Mouse (Mus musculus) hindbrain, postnatal 0 days (tissue): ENCODE measurements at regions not wholly inside any gene's neighbourhood (a gene's known extent, or its start where the extent isn't known, plus 50 kb on each side); places are given as distances from the start of the nearest gene placed in this dataset.

Experiments
- ATAC-seq: fragments of 200-750 bp; cut with Nextera tagmentation; 2 replicates; pipeline ENCODE4 v1.8.0; 2017; ENCODE audit warnings: mild to moderate bottlenecking, moderate TSS enrichment, moderate library complexity
- DNase-seq: peaks from one replicate; pipeline ENCODE4 v3.0.0-alpha.2; 2015; ENCODE audit warnings: low spot score
- H3K27ac ChIP-seq: fragments of 300-500 bp; sonication (generic); 2 replicates; pipeline ENCODE4 v1.5.1; 2014; ENCODE audit warnings: mild to moderate bottlenecking
- H3K27me3 ChIP-seq: fragments of 300-500 bp; sonication (generic); 2 replicates; pipeline ENCODE4 v1.6.1; 2014; ENCODE audit warnings: low read length, mixed read lengths; ENCODE audit not compliant: insufficient read depth
- H3K36me3 ChIP-seq: fragments of 300-500 bp; sonication (generic); 2 replicates; pipeline ENCODE4 v1.6.1; 2014; ENCODE audit warnings: low read length, mixed read lengths; ENCODE audit not compliant: insufficient read depth
- H3K4me1 ChIP-seq: fragments of 300-500 bp; sonication (generic); 2 replicates; pipeline ENCODE4 v1.6.1; 2014; ENCODE audit warnings: antibody characterized with exemption, low read length, mixed read lengths; ENCODE audit not compliant: insufficient read depth
- H3K4me2 ChIP-seq: fragments of 300-500 bp; sonication (generic); 2 replicates; pipeline ENCODE4 v1.6.1; 2014; ENCODE audit warnings: low read depth, mild to moderate bottlenecking, low read length, moderate library complexity, mixed read lengths
- H3K4me3 ChIP-seq: fragments of 300-500 bp; sonication (generic); 2 replicates; pipeline ENCODE4 v1.5.1; 2014; ENCODE audit warnings: low read length
- H3K9ac ChIP-seq: fragments of 300-500 bp; sonication (generic); replicated peaks from 2 replicates; pipeline ENCODE4 v1.6.1; 2014; ENCODE audit warnings: mild to moderate bottlenecking, low read length, moderate library complexity, mixed read lengths
- H3K9me3 ChIP-seq: fragments of 300-500 bp; sonication (generic); 2 replicates; pipeline ENCODE4 v1.6.1; 2016; ENCODE audit warnings: low read length, mixed read lengths
- CTCF ChIP-seq: IDR thresholded peaks from 2 replicates; pipeline ENCODE4 v1.5.1; 2016; ENCODE audit warnings: antibody characterized with exemption, control low read depth, low read depth
- WGBS: fragments of 180-500 bp; shearing (Covaris S2); extraction: QIAGEN DNeasy Blood & Tissue Kit; methylation state at CpG from one replicate; pipeline ENCODE4 v1.1.7; 2014; 5-methylcytosine and 5-hydroxymethylcytosine counted together

DNA sequence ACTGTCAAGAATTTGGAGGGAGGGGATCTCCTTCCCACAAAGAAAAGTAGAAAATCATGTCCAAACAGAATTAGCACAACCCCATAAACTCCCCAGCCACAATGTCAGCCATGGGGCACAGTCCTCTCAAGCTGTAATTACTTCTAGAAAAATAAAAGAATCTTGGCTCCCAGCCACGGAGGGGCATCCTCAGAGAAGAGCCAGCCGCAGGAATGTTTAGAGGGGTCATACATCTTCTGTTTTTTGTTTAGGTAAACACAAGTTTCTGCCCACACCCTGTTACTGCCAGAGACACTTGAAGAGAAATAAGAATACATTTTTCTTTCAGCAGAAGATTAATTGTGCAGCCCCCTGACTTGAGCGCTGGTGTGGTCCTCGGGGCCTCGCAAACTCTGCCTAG, 362.5 kb upstream of the Nfe2l3 start:
- H3K4me3 ChIP-seq = no peak overlapping the region
- no peak for TF ChIP-seq CTCF
- H3K27ac ChIP-seq = no peak overlapping the region
- H3K27me3 ChIP-seq = no peaks in the 10 kb centered on the region
- no peak overlapping the region for H3K4me2 ChIP-seq
- WGBS = 33% methylated on average over 5 of the region's 5 CpGs
- DNase-seq (no peak), ATAC-seq (no peak)
- no peaks in the 10 kb centered on the region for H3K9me3 ChIP-seq
- H3K36me3 ChIP-seq = no peaks in the 10 kb centered on the region
- 0 out of 2 replicates have a peak, but pooled peaks cover 10% of the 10 kb centered on the region for H3K4me1 ChIP-seq
- H3K9ac ChIP-seq = no peak overlapping the region

DNA sequence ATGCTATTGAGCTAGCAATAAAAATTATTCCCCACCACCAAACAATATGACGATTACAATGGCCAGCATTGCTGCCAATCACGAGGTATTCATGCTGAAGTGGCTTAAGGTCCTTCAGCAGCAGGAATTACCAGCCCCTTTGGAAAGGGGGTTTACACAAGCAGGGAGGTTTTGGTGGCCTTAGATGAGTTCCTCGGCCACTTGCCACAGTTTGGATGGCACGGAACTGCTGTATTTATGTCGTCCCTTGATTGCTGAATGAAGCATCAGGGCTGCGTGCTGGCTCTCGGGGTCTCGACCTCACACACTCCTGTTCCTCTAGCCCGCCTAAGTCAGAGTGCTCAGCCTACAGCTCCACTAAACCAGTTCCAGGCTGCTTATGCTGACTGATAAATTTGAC, 361.2 kb upstream of the Nfe2l3 start:
- ATAC-seq = no peak
- Histone ChIP-seq H3K4me3 (no peak overlapping the region), H3K27ac (no peak overlapping the region), H3K27me3 (no peaks in the 10 kb centered on the region), H3K4me1 (0 out of 2 replicates have a peak, but pooled peaks cover 10% of the 10 kb centered on the region), H3K4me2 (no peak overlapping the region), H3K9me3 (no peaks in the 10 kb centered on the region), H3K36me3 (no peaks in the 10 kb centered on the region), H3K9ac (no peak overlapping the region)
- no peak for DNase-seq
- TF ChIP-seq CTCF = no peak
- WGBS = 41% methylated on average over 9 of the region's 9 CpGs

DNA sequence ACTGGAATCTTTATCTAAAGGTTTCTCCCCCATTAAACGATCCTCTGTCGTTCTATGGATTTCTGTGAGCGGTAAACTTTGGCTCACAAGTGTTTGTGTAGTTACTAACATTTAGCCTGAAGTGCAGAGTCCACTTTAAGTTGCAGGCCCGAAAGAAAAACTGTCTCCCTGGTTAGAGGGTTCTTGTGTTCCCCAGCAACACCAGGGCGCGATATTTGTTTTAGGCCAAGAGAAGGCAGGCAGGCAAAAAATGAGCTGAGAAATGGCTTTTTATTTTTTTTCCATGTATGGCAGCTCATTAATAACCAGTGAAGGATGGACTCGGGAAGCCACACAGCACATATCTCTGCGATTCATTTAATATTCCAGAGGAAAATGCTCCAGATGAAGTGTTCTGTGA, 357.4 kb upstream of the Nfe2l3 start:
- 61% methylated on average over 8 of the region's 8 CpGs for WGBS

DNA sequence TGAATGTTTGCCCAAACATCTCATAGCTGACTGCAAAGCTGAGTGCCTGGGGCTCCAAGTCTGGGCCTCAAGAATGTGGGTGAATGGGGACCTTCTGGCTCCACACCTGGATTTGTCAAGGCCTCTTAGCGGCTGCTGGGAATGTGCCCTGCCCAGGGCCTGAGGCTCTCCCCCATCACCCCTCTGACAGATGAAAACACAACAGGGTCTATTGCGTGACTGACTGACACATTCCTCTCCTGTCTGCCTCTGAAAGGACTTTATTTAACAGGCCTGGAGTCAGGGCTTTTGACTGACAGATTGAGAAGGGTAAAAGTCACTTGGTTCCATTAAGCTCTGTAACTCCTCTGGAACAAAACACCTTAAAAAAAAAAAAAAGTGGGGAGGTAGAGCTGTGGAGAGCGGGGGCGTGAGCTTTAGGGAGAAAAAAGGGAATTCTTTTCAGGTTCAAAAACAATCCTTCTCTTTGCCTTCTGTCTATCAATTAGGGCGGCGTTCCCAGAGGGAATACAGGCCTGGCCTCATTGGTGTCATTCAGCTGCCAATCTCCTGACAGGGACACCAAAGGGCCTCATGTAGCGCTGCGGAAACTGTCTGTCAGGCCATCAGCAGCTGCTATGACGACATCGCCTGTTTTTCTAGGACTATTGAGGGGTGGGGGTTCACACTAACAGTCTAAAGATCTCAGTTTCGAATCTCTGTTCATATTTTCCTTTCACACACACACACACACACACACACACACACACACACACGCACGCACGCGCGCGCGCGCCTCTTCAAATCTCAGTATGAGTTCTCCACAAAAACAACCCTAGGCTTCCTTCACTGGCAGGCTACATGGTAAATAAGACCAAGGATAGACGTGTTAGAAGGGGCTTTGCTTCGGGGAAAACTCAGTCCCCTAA, 355.4 kb upstream of the Nfe2l3 start:
- Histone ChIP-seq H3K9ac (no peak overlapping the region), H3K36me3 (no peaks in the 10 kb centered on the region), H3K4me3 (no peak overlapping the region), H3K4me2 (no peak overlapping the region), H3K27me3 (no peaks in the 10 kb centered on the region), H3K4me1 (peaks cover 6% of the 10 kb centered on the region; the same call in 1 of the 2 replicates), H3K9me3 (no peaks in the 10 kb centered on the region), H3K27ac (peak overlapping the region; percentile 73)
- TF ChIP-seq CTCF = no peak
- 40% methylated on average over 21 of the region's 21 CpGs for WGBS
- DNase-seq (peak; percentile 58), ATAC-seq (peak; percentile 80)

More for the DNA sequence above, 357.4 kb upstream of the Nfe2l3 start:
- Histone ChIP-seq H3K4me2 (no peak overlapping the region), H3K27me3 (no peaks in the 10 kb centered on the region), H3K4me3 (no peak overlapping the region), H3K9me3 (no peaks in the 10 kb centered on the region), H3K36me3 (no peaks in the 10 kb centered on the region), H3K4me1 (peaks cover 12% of the 10 kb centered on the region; the same call in 1 of the 2 replicates), H3K27ac (no peak overlapping the region), H3K9ac (no peak overlapping the region)
- no peak for TF ChIP-seq CTCF
- DNase-seq (no peak), ATAC-seq (no peak)

DNA sequence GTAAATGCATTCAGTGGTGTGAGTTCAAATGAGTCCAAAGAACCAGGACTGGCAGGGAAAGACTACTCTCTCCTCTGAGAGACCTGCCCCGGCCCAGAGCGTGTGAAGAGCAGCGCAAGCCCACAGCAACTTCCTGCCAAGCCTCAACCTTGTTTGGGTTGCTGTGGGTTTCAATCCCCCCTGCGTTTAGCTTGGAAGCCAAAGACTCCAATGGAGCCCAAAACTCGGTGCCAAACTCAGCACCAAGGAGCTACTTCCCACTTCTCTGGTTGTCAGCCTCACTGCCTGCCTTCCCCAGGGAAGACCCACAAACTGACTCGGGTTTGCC, 354.7 kb upstream of the Nfe2l3 start:
- Histone ChIP-seq H3K4me2 (no peak overlapping the region), H3K4me3 (no peak overlapping the region)
- 24% methylated on average over 6 of the region's 6 CpGs for WGBS

DNA sequence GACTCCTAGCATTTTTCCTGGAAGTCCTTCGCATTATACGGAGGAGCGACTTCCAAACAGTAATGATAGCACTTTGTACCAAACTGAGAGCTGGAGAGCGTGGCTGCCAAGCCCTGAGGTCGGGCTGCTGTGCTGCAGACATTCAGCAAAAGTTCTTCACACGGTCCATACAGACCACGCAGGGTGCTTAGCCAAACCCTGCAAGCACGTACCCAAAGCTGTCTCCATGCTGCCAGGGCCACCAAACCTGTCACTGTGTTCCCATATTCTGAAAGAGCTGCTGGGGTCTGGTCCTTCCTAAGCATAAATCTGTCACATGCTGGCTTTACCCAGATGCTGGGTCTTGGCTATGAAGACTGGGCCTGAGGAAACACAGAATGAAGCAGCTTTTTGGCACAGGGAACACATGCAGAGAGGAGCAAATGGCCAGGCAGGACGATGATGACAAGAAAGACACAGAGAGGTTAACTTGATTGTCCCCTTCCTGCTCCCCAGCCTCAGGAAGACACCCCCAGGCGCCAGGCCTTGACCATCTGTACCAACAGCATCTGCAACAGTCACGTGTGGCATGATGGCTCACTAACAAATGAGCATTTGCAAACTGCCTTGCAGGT, 354.0 kb upstream of the Nfe2l3 start:
- peak; percentile 69 for DNase-seq
- 34% methylated on average over 11 of the region's 11 CpGs for WGBS
- 0 out of 2 replicates have a peak overlapping the region, but pooled peaks have one; percentile 6 for H3K4me2 ChIP-seq
- no peaks in the 10 kb centered on the region for H3K9me3 ChIP-seq
- H3K4me3 ChIP-seq = no peak overlapping the region
- peaks cover 6% of the 10 kb centered on the region; the same call in 1 of the 2 replicates for H3K4me1 ChIP-seq
- no peak for TF ChIP-seq CTCF
- H3K9ac ChIP-seq = no peak overlapping the region
- ATAC-seq = peak; percentile 73
- no peaks in the 10 kb centered on the region for H3K27me3 ChIP-seq
- H3K27ac ChIP-seq = peak overlapping the region; percentile 73
- H3K36me3 ChIP-seq = no peaks in the 10 kb centered on the region

More for the DNA sequence above, 354.7 kb upstream of the Nfe2l3 start:
- ATAC-seq (0 out of 2 replicates have a peak, but pooled peaks have one; percentile 43), DNase-seq (peak; percentile 59)
- peaks cover 6% of the 10 kb centered on the region; the same call in 1 of the 2 replicates for H3K4me1 ChIP-seq
- H3K9ac ChIP-seq = no peak overlapping the region
- H3K27me3 ChIP-seq = no peaks in the 10 kb centered on the region
- no peak for TF ChIP-seq CTCF
- H3K36me3 ChIP-seq = no peaks in the 10 kb centered on the region
- peak overlapping the region; percentile 73 for H3K27ac ChIP-seq
- no peaks in the 10 kb centered on the region for H3K9me3 ChIP-seq

DNA sequence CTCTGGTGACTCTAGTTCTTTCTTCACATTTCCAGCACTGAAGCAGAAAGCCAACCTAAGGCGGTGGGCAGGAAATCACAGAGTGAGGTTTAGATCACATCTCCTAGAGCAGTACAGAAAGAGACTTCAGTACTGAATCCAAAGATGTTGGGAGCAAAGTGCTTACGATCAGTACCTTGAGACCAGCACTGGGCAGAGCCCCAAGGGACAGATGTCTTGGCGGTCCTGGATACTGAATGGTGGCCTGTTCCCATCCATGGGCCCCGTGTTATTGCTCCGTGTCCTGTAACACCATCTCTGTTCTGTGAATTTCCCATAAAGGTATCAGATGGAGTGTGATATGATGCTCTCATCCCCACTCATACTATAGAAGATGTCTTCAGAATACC, 353.5 kb upstream of the Nfe2l3 start:
- no peak overlapping the region for H3K9ac ChIP-seq
- H3K27ac ChIP-seq = peak overlapping the region; percentile 73; the same call in 1 of the 2 replicates
- TF ChIP-seq CTCF = no peak
- H3K9me3 ChIP-seq = no peaks in the 10 kb centered on the region
- WGBS = 58% methylated on average over 5 of the region's 5 CpGs
- peaks cover 6% of the 10 kb centered on the region; the same call in 1 of the 2 replicates for H3K4me1 ChIP-seq
- no peak for DNase-seq
- H3K4me3 ChIP-seq = no peak overlapping the region
- no peak overlapping the region for H3K4me2 ChIP-seq
- no peaks in the 10 kb centered on the region for H3K27me3 ChIP-seq
- ATAC-seq = 0 out of 2 replicates have a peak, but pooled peaks have one; percentile 12
- H3K36me3 ChIP-seq = no peaks in the 10 kb centered on the region
